Mouse (Mus musculus) limb, embryonic 14.5 days (tissue): Measurements from ENCODE around the gene Pbx3. TPM values are rescaled to one million over a fixed set of nuclear protein-coding genes. Genes with fewer than 3 reads are reported as not detected.

ENCODE experiments used
- ATAC-seq: fragments of 200-750 bp; cut with Nextera tagmentation; 2 replicates; pipeline ENCODE4 v1.8.0; 2017; ENCODE audit warnings: low read depth, moderate number of reproducible peaks, moderate TSS enrichment; ENCODE audit not compliant: low FRiP score
- DNase-seq: peaks from one replicate; pipeline ENCODE4 v3.0.0-alpha.2; 2015; ENCODE audit warnings: low spot score
- H3K27ac ChIP-seq: fragments of 300-500 bp; sonication (generic); replicated peaks from 2 replicates; pipeline ENCODE4 v1.5.1; 2014; ENCODE audit warnings: low read depth, mild to moderate bottlenecking, low read length, moderate library complexity, mixed read lengths
- H3K27me3 ChIP-seq: fragments of 300-500 bp; sonication (generic); 2 replicates; pipeline ENCODE4 v1.6.1; 2014; ENCODE audit warnings: low read length, mixed read lengths; ENCODE audit not compliant: control insufficient read depth, insufficient read depth
- H3K36me3 ChIP-seq: fragments of 300-500 bp; sonication (generic); 2 replicates; pipeline ENCODE4 v1.6.1; 2014; ENCODE audit warnings: mild to moderate bottlenecking, low read length, moderate library complexity, mixed read lengths; ENCODE audit not compliant: control insufficient read depth, insufficient read depth
- H3K4me1 ChIP-seq: fragments of 300-500 bp; sonication (generic); 2 replicates; pipeline ENCODE4 v1.6.1; 2014; ENCODE audit warnings: antibody characterized with exemption, low read length, mixed read lengths; ENCODE audit not compliant: control insufficient read depth, insufficient read depth
- H3K4me2 ChIP-seq: fragments of 300-500 bp; sonication (generic); replicated peaks from 2 replicates; pipeline ENCODE4 v1.6.1; 2014; ENCODE audit warnings: low read depth, mild to moderate bottlenecking, low read length, moderate library complexity; ENCODE audit not compliant: severe bottlenecking
- H3K4me3 ChIP-seq: fragments of 300-500 bp; sonication (generic); replicated peaks from 2 replicates; pipeline ENCODE4 v1.5.1; 2014; ENCODE audit warnings: low read length
- H3K9ac ChIP-seq: fragments of 300-500 bp; sonication (generic); 2 replicates; pipeline ENCODE4 v1.6.1; 2014; ENCODE audit warnings: mild to moderate bottlenecking, low read depth, low read length, moderate library complexity; ENCODE audit not compliant: severe bottlenecking
- H3K9me3 ChIP-seq: fragments of 300-500 bp; sonication (generic); 2 replicates; pipeline ENCODE4 v1.6.1; 2016; ENCODE audit warnings: low read length; ENCODE audit not compliant: control insufficient read depth
- POLR2A ChIP-seq: fragments of 200-500 bp; IDR thresholded peaks from 2 replicates; pipeline ENCODE4 v1.8.0; 2012; ENCODE audit warnings: inconsistent platforms, mild to moderate bottlenecking, moderate library complexity, borderline replicate concordance; ENCODE audit not compliant: insufficient read depth, insufficient read length; ENCODE audit errors: extremely low read depth
- WGBS: fragments of 180-500 bp; shearing (Covaris S2); extraction: QIAGEN DNeasy Blood & Tissue Kit; methylation state at CpG from one replicate; pipeline ENCODE4 v1.1.7; 2014; 5-methylcytosine and 5-hydroxymethylcytosine counted together
- polyA plus RNA-seq, 2 experiments: library from polyadenylated mRNA; depleted of rRNA in 1 of 2; stranded (reverse) in 1 of 2; unstranded in 1 of 2; fragments of >200 nt; fragmentation: Nextera tagmentation in 1 of 2; extraction: Ambion mirVana in 1 of 2; gene quantifications; 2 replicates each; pipeline versions ENCODE4 v1.2.1 to v1.2.3; 2012 to 2014

Gene Pbx3
- polyA plus RNA-seq, 2 experiments, result 25.0 to 34.7 TPM

DNA sequence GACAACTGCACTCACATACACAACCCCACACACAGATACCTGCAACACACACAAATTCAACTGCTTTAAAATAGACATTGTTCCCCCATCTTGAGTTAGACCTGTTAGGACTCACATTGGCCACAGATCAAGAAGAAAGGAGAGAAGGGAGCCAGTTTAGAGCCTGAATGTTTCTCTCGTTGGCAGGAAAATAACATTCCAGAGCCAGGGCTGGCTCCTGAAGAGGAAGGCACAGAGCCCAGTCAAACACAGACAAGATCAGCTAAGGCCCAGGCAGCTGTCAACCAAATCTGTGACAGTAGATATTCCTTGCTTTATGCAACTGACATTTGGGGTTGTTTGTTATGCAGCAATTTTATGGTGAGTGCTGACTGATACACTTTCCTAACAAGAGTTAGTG, 245.1 kb downstream of the Pbx3 start:
- Histone ChIP-seq H3K36me3 (no peaks in the 10 kb centered on the region), H3K27ac (no peak overlapping the region), H3K4me3 (no peak overlapping the region), H3K4me2 (no peak overlapping the region), H3K27me3 (no peaks in the 10 kb centered on the region), H3K4me1 (peaks cover 6% of the 10 kb centered on the region; the same call in 1 of the 2 replicates), H3K9ac (no peak overlapping the region), H3K9me3 (no peaks in the 10 kb centered on the region)
- DNase-seq, result no peak
- WGBS, result 92% methylated on average over 1 of the region's 1 CpGs
- no peak for ATAC-seq
- no peak for TF ChIP-seq POLR2A

GRCm38 (mm10) chr2:34123896-34124295, 249.0 kb downstream of the Pbx3 start:
- no peak overlapping the region for H3K27ac ChIP-seq
- no peak overlapping the region for H3K9ac ChIP-seq
- no peak overlapping the region for H3K4me3 ChIP-seq
- no peak for ATAC-seq
- H3K36me3 ChIP-seq, result no peaks in the 10 kb centered on the region
- no peak overlapping the region for H3K4me2 ChIP-seq
- no peaks in the 10 kb centered on the region for H3K27me3 ChIP-seq
- 30% methylated on average over 12 of the region's 12 CpGs for WGBS
- no peak for DNase-seq
- H3K9me3 ChIP-seq, result no peaks in the 10 kb centered on the region
- peaks cover 6% of the 10 kb centered on the region; the same call in 1 of the 2 replicates for H3K4me1 ChIP-seq
- no peak for TF ChIP-seq POLR2A

Other genes with a start within 250 kb of the Pbx3 start
- gene Mapkap1, start 33.6 kb upstream of the Pbx3 start, polyA plus RNA-seq (2012; rRNA removed), result 61.1 and 66.1 TPM in 2 replicates
- gene Mapkap1, start 33.6 kb upstream of the Pbx3 start, polyA plus RNA-seq (2014; fragmentation: Nextera tagmentation; extraction: Ambion mirVana), result 98.9 and 110 TPM in 2 replicates